Mouse (Mus musculus): ENCODE results near the gene Snx21.
"Not testable (repeated sequence)": the region's sequence is repeated elsewhere in the genome, so short reads cannot be mapped to it uniquely, and the experiment has no call there.

Gene Snx21

GRCm38 (mm10) chr2:164793772-164794171 lies 8.1 kb downstream of the Snx21 start:
- DNase-seq (ENCODE audit: low spot score in 2 of 2), result no peak

- DNase-seq (ENCODE audit: low spot score in 2 of 2), result peak; percentile 59 to 77
These were observed 8.7 kb downstream of the Snx21 start for GRCm38 (mm10) chr2:164794293-164794692.

GRCm38 (mm10) chr2:164795868-164796267 lies 10.2 kb downstream of the Snx21 start:
- no peak for DNase-seq (ENCODE audit: low spot score in 2 of 2)

- DNase-seq (ENCODE audit: low spot score in 2 of 2), result not testable (repeated sequence)
These were observed 12.9 kb downstream of the Snx21 start for GRCm38 (mm10) chr2:164798554-164798953.

GRCm38 (mm10) chr2:164800252-164801004 lies 14.8 kb downstream of the Snx21 start:
- DNase-seq (ENCODE audit: low spot score in 2 of 2), result no peak

- DNase-seq (ENCODE audit: low spot score in 2 of 2), result no peak
These were observed 17.7 kb downstream of the Snx21 start for GRCm38 (mm10) chr2:164803201-164803920.

GRCm38 (mm10) chr2:164803921-164804313 lies 18.3 kb downstream of the Snx21 start:
- DNase-seq (ENCODE audit: low spot score in 2 of 2), result no peak

- peak; percentile 99 for DNase-seq (ENCODE audit: low spot score in 2 of 2)
These were observed 19.1 kb downstream of the Snx21 start, which contains the start of the genes Acot8 and Zswim3 for GRCm38 (mm10) chr2:164804533-164805331. Gene Acot8, minus strand, starts transcription at chr2:164804882. Gene Zswim3, plus strand, starts transcription at chr2:164805098.

- DNase-seq (ENCODE audit: low spot score in 2 of 2), result no peak
These were observed 19.7 kb downstream of the Snx21 start for GRCm38 (mm10) chr2:164805332-164805718.

- DNase-seq (ENCODE audit: low spot score in 2 of 2), result no peak
These were observed 21.0 kb downstream of the Snx21 start for GRCm38 (mm10) chr2:164806614-164807013.

GRCm38 (mm10) chr2:164813557-164813956 lies 27.9 kb downstream of the Snx21 start:
- no peak for DNase-seq (ENCODE audit: low spot score in 2 of 2)

GRCm38 (mm10) chr2:164815348-164815747 lies 29.7 kb downstream of the Snx21 start:
- DNase-seq (ENCODE audit: low spot score in 2 of 2), result no peak

- no peak for DNase-seq (ENCODE audit: low spot score in 2 of 2)
These were observed 30.2 kb downstream of the Snx21 start for GRCm38 (mm10) chr2:164815821-164816220.

- no peak for DNase-seq (ENCODE audit: low spot score in 2 of 2)
These were observed 31.6 kb downstream of the Snx21 start for GRCm38 (mm10) chr2:164817206-164817605.

GRCm38 (mm10) chr2:164817703-164818102 lies 32.1 kb downstream of the Snx21 start:
- no peak for DNase-seq (ENCODE audit: low spot score in 2 of 2)

- DNase-seq (ENCODE audit: low spot score in 2 of 2), result no peak
These were observed 35.4 kb downstream of the Snx21 start for GRCm38 (mm10) chr2:164821060-164821459.

- DNase-seq (ENCODE audit: low spot score in 2 of 2), result peak; percentile 99
These were observed 37.1 kb downstream of the Snx21 start, which contains the start of gene Zswim1 for GRCm38 (mm10) chr2:164822636-164823165. Gene Zswim1, plus strand, starts transcription at chr2:164822686.

- DNase-seq (ENCODE audit: low spot score in 2 of 2), result no peak
These were observed 37.6 kb downstream of the Snx21 start for GRCm38 (mm10) chr2:164823181-164823585.

- DNase-seq (ENCODE audit: low spot score in 2 of 2), result no peak
These were observed 38.3 kb downstream of the Snx21 start for GRCm38 (mm10) chr2:164823969-164824368.

GRCm38 (mm10) chr2:164825521-164825920 lies 39.9 kb downstream of the Snx21 start:
- DNase-seq (ENCODE audit: low spot score in 2 of 2), result no peak

GRCm38 (mm10) chr2:164827146-164827850 lies 41.7 kb downstream of the Snx21 start:
- DNase-seq (ENCODE audit: low spot score in 2 of 2), result no peak

Measured in heart, adult 9 months (tissue).